Mouse (Mus musculus): ENCODE data around the gene Msrb2.
A peak's percentile ranks its signal among the peaks of the same experiment; 100 is the strongest.

GRCm38 (mm10) chr2:19415063-19415521 is 43.9 kb downstream of the Msrb2 start:
- TF ChIP-seq CTCF (IDR thresholded peaks at IDR 0.05; ENCODE audit: low read depth) (peak; percentile 91), EP300 (IDR thresholded peaks at IDR 0.05; ENCODE audit: low read depth) (no peak)
